Mouse (Mus musculus) embryonic facial prominence, embryonic 13.5 days (tissue): Measurements from ENCODE around the gene Tor4a. TPM values are rescaled to one million over a fixed set of nuclear protein-coding genes. Genes with fewer than 3 reads are reported as not detected.

Source experiments
- polyA plus RNA-seq: library from polyadenylated mRNA; unstranded; fragments of >200 nt; fragmentation: Nextera tagmentation; extraction: Ambion mirVana; gene quantifications from 2 replicates; pipeline ENCODE4 v1.2.1, GENCODE M21; 2015

The Tor4a gene
- polyA plus RNA-seq, 1 experiment from 2014 or later: 5.1 TPM

Other genes starting within 250 kb of the Tor4a start
- 15.9 and 17.2 TPM in 2 replicates for gene Zmynd19, start 247.1 kb downstream of the Tor4a start, polyA plus RNA-seq
- gene Dph7, start 234.5 kb downstream of the Tor4a start, polyA plus RNA-seq: 37.7 and 40.3 TPM in 2 replicates
- 145 and 153 TPM in 2 replicates for gene Mrpl41, start 221.8 kb downstream of the Tor4a start, polyA plus RNA-seq
- 5.6 and 7.1 TPM in 2 replicates for gene Pnpla7, start 220.9 kb downstream of the Tor4a start, polyA plus RNA-seq
- 82.5 and 87.4 TPM in 2 replicates for gene Nsmf, start 142.5 kb downstream of the Tor4a start, polyA plus RNA-seq
- not detected in 2 replicates for gene Entpd8, start 116.6 kb downstream of the Tor4a start, polyA plus RNA-seq
- 0.17 TPM in 1 of 2 replicates, not detected in the other for gene Noxa1, start 101.7 kb downstream of the Tor4a start, polyA plus RNA-seq
- 15.0 and 16.7 TPM in 2 replicates for gene Nrarp, start 16.1 kb downstream of the Tor4a start, polyA plus RNA-seq
- 110 and 114 TPM in 2 replicates for gene Nelfb, start 14.6 kb upstream of the Tor4a start, polyA plus RNA-seq
- 0.15 TPM in 1 of 2 replicates, not detected in the other for gene Stpg3, start 17.8 kb upstream of the Tor4a start, polyA plus RNA-seq
- not detected in 2 replicates for gene Fam166a, start 21.9 kb upstream of the Tor4a start, polyA plus RNA-seq
- 409 and 438 TPM in 2 replicates for gene Tubb4b, start 27.8 kb upstream of the Tor4a start, polyA plus RNA-seq
- gene Slc34a3, start 37.5 kb upstream of the Tor4a start, polyA plus RNA-seq: not detected in 2 replicates
- not detected in 2 replicates for gene Rnf224, start 39.9 kb upstream of the Tor4a start, polyA plus RNA-seq
- 10.8 and 11.3 TPM in 2 replicates for gene Rnf208, start 45.4 kb upstream of the Tor4a start, polyA plus RNA-seq
- 0.81 TPM in 1 of 2 replicates, not detected in the other for gene Cysrt1, start 45.6 kb upstream of the Tor4a start, polyA plus RNA-seq
- 6.9 and 7.9 TPM in 2 replicates for gene AL732309.1, start 50.0 kb upstream of the Tor4a start, polyA plus RNA-seq
- 24.5 and 25.3 TPM in 2 replicates for gene Tmem203, start 58.6 kb upstream of the Tor4a start, polyA plus RNA-seq
- gene Tprn, start 65.7 kb upstream of the Tor4a start, polyA plus RNA-seq: 7.5 and 8.2 TPM in 2 replicates
- gene Ssna1, start 75.6 kb upstream of the Tor4a start, polyA plus RNA-seq: 231 and 246 TPM in 2 replicates
- gene Anapc2, start 75.6 kb upstream of the Tor4a start, polyA plus RNA-seq: 137 and 143 TPM in 2 replicates
- gene Tmem210, start 91.3 kb upstream of the Tor4a start, polyA plus RNA-seq: not detected in 2 replicates
- gene Lrrc26, start 93.0 kb upstream of the Tor4a start, polyA plus RNA-seq: 0.22 TPM in 2 replicates
- 0.38 and 1.2 TPM in 2 replicates for gene Grin1, start 122.3 kb upstream of the Tor4a start, polyA plus RNA-seq
- gene Man1b1, start 135.5 kb upstream of the Tor4a start, polyA plus RNA-seq: 61.1 and 79.4 TPM in 2 replicates
- 23.0 and 25.5 TPM in 2 replicates for gene Dpp7, start 159.5 kb upstream of the Tor4a start, polyA plus RNA-seq
- gene Uap1l1, start 168.8 kb upstream of the Tor4a start, polyA plus RNA-seq: 9.9 and 14.9 TPM in 2 replicates
- 38.9 and 47.9 TPM in 2 replicates for gene Sapcd2, start 175.4 kb upstream of the Tor4a start, polyA plus RNA-seq
- gene Entpd2, start 199.0 kb upstream of the Tor4a start, polyA plus RNA-seq: 0.87 and 1.1 TPM in 2 replicates
- gene Npdc1, start 202.5 kb upstream of the Tor4a start, polyA plus RNA-seq: 42.5 and 48.9 TPM in 2 replicates
- 0.12 and 0.17 TPM in 2 replicates for gene Fut7, start 226.4 kb upstream of the Tor4a start, polyA plus RNA-seq
- 2.9 and 4.0 TPM in 2 replicates for gene Abca2, start 231.8 kb upstream of the Tor4a start, polyA plus RNA-seq